Mouse (Mus musculus) C2C12 (cell line): ENCODE measurements at regions not wholly inside any gene's neighbourhood (a gene's known extent, or its start where the extent isn't known, plus 50 kb on each side); places are given as distances from the start of the nearest gene placed in this dataset.

ENCODE experiments used
- H3K27me3 ChIP-seq: one replicate; pipeline ENCODE4 v1.6.1; 2011; ENCODE audit not compliant: control insufficient read depth, insufficient read depth, insufficient read length
- H3K36me3 ChIP-seq: one replicate; pipeline ENCODE4 v1.6.1; 2011; ENCODE audit not compliant: control insufficient read depth, insufficient read depth
- H3K4me3 ChIP-seq: one replicate; pipeline ENCODE4 v1.5.1; 2011; ENCODE audit warnings: mild to moderate bottlenecking, control low read depth; ENCODE audit not compliant: poor library complexity, insufficient read depth, severe bottlenecking
- H3K79me2 ChIP-seq: one replicate; pipeline ENCODE4 v1.6.1; 2011; ENCODE audit not compliant: control insufficient read depth, insufficient read depth
- H3K79me3 ChIP-seq: one replicate; pipeline ENCODE4 v1.6.1; 2011; ENCODE audit warnings: low read depth, control low read depth
- H3ac ChIP-seq: one replicate; pipeline ENCODE3; 2011; ENCODE audit warnings: low read depth; ENCODE audit not compliant: control insufficient read depth, insufficient read length
- CEBPB ChIP-seq: IDR thresholded peaks from one replicate; pipeline ENCODE4 v1.6.1; 2011; ENCODE audit warnings: low read depth, mild to moderate bottlenecking, control low read depth, moderate library complexity
- CTCF ChIP-seq: IDR thresholded peaks from one replicate; pipeline ENCODE4 v1.5.1; 2011; ENCODE audit not compliant: control insufficient read depth, insufficient read depth, insufficient read length
- FOSL1 ChIP-seq: IDR thresholded peaks from one replicate; pipeline ENCODE4 v1.8.0; 2011; ENCODE audit warnings: mild to moderate bottlenecking, low read length; ENCODE audit not compliant: poor library complexity, insufficient read depth, severe bottlenecking
- MAX ChIP-seq: IDR thresholded peaks from one replicate; pipeline ENCODE4 v1.6.1; 2011; ENCODE audit warnings: mild to moderate bottlenecking, control low read depth
- MYOD1 ChIP-seq: IDR thresholded peaks from one replicate; pipeline ENCODE4 v1.6.1; 2011; ENCODE audit warnings: low read depth; ENCODE audit not compliant: control insufficient read depth, insufficient read length
- MYOG ChIP-seq: IDR thresholded peaks from one replicate; pipeline ENCODE4 v1.6.1; 2011; ENCODE audit not compliant: control insufficient read depth, insufficient read length; ENCODE audit errors: extremely low read depth
- USF1 ChIP-seq: IDR thresholded peaks from one replicate; pipeline ENCODE4 v1.6.1; 2011; ENCODE audit warnings: low read depth, mild to moderate bottlenecking, control low read depth, moderate library complexity

GRCm38 (mm10) chr9:33001165-33001949 lies 365.3 kb downstream of the Ets1 start:
- Histone ChIP-seq H3ac (no peak overlapping the region), H3K79me3 (no peaks in the 10 kb centered on the region), H3K79me2 (no peaks in the 10 kb centered on the region), H3K36me3 (no peaks in the 10 kb centered on the region), H3K27me3 (no peaks in the 10 kb centered on the region), H3K4me3 (no peak overlapping the region)
- TF ChIP-seq CEBPB: no peak
- TF ChIP-seq MAX: no peak
- TF ChIP-seq FOSL1: no peak
- TF ChIP-seq CTCF: no peak
- no peak for TF ChIP-seq USF1
- TF ChIP-seq MYOG: no peak
- no peak for TF ChIP-seq MYOD1

GRCm38 (mm10) chr9:33003880-33004279 lies 367.9 kb downstream of the Ets1 start:
- Histone ChIP-seq H3K4me3 (no peak overlapping the region), H3K79me3 (no peaks in the 10 kb centered on the region), H3K36me3 (no peaks in the 10 kb centered on the region), H3K79me2 (no peaks in the 10 kb centered on the region), H3K27me3 (no peaks in the 10 kb centered on the region), H3ac (no peak overlapping the region)
- TF ChIP-seq FOSL1 (no peak), CEBPB (peak; percentile 52)

DNA sequence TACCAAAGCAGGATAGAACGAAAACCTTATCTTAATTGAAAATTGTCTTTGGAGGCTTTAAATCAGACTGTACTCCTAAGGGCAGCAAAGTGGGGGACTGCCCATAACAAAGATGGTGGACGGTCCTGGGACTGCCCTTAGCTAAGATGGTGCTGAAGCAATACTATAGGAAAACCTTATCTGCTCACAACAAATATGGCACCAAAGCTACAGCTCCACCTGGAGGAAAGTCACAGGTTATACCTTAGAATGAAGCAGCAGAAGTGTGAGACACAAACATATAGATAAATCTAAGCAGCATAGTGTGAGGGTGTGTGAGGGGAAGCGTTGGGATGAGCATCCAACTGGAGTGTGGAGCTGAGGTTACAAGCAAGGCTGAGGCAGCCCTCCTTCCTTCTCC lies 368.5 kb downstream of the Ets1 start:
- no peak for TF ChIP-seq USF1
- TF ChIP-seq CTCF: no peak
- no peak for TF ChIP-seq MYOG
- TF ChIP-seq MYOD1: no peak
- TF ChIP-seq MAX: no peak
- no peak for TF ChIP-seq FOSL1
- no peak for TF ChIP-seq CEBPB
- Histone ChIP-seq H3K27me3 (no peaks in the 10 kb centered on the region), H3K36me3 (no peaks in the 10 kb centered on the region), H3K79me2 (no peaks in the 10 kb centered on the region), H3K79me3 (no peaks in the 10 kb centered on the region), H3K4me3 (no peak overlapping the region), H3ac (no peak overlapping the region)

GRCm38 (mm10) chr9:33007456-33008063 lies 371.5 kb downstream of the Ets1 start:
- H3K27me3 ChIP-seq: no peaks in the 10 kb centered on the region
- TF ChIP-seq MYOD1 (no peak), MAX (no peak)
- H3K79me2 ChIP-seq: no peaks in the 10 kb centered on the region
- H3K36me3 ChIP-seq: no peaks in the 10 kb centered on the region
- H3K79me3 ChIP-seq: no peaks in the 10 kb centered on the region
- H3ac ChIP-seq: no peak overlapping the region
- no peak overlapping the region for H3K4me3 ChIP-seq

DNA sequence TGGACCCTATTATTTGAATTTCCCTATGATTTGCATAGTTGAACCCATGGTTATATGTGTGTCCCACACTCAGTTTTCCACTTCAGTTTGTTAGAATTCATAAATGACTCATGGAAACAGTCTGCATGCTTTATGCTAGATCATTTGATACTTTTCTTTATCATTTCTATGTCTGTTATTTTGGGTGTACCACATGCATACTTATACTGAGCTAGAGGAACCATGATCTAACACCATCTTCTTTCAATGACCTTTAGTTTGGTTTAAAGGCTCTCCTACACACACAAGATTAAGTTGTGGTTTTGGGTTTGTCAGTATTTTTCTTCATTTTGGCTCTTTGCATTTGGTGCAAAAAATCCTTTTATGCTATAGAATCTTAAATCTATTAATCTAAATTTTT lies 375.2 kb downstream of the Ets1 start:
- TF ChIP-seq MYOG: no peak
- TF ChIP-seq MAX: no peak
- no peak for TF ChIP-seq CEBPB
- no peak for TF ChIP-seq FOSL1
- no peak for TF ChIP-seq MYOD1
- no peak for TF ChIP-seq USF1
- TF ChIP-seq CTCF: no peak

DNA sequence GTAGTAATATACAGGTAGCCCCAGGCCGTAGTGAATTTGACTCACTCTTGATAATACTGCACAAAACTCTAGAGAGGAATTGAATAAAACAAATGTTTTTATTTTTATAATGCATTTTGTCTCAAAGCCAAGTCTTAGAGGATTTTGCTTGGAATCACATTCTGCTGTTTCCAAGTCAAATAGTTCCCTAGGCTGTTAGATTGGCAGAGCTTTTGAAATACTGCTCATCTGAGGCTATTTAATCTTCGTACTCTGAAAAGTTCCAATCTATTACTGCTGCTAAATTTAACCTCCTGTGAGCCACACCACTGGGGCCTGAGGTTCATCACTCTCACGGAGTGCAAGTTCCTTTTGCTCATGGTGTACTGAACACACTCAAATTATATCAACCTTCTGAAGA lies 399.4 kb downstream of the Ets1 start:
- H3ac ChIP-seq: no peak overlapping the region
- H3K4me3 ChIP-seq: no peak overlapping the region
- H3K27me3 ChIP-seq: no peaks in the 10 kb centered on the region
- no peaks in the 10 kb centered on the region for H3K36me3 ChIP-seq
- TF ChIP-seq MYOG (no peak), MAX (no peak), MYOD1 (no peak), USF1 (no peak), CTCF (no peak), FOSL1 (no peak), CEBPB (no peak)
- no peaks in the 10 kb centered on the region for H3K79me2 ChIP-seq
- no peaks in the 10 kb centered on the region for H3K79me3 ChIP-seq

More for the DNA sequence above, 375.2 kb downstream of the Ets1 start:
- Histone ChIP-seq H3K27me3 (no peaks in the 10 kb centered on the region), H3ac (no peak overlapping the region), H3K79me3 (no peaks in the 10 kb centered on the region), H3K36me3 (no peaks in the 10 kb centered on the region), H3K4me3 (no peak overlapping the region), H3K79me2 (no peaks in the 10 kb centered on the region)
